Mouse (Mus musculus) limb, embryonic 14.5 days (tissue): ENCODE data around the gene B430306N03Rik. TPM values are rescaled to one million over a fixed set of nuclear protein-coding genes. Genes with fewer than 3 reads are reported as not detected.

Experiments
- ATAC-seq: fragments of 200-750 bp; cut with Nextera tagmentation; 2 replicates; pipeline ENCODE4 v1.8.0; 2017; ENCODE audit warnings: low read depth, moderate number of reproducible peaks, moderate TSS enrichment; ENCODE audit not compliant: low FRiP score
- DNase-seq: peaks from one replicate; pipeline ENCODE4 v3.0.0-alpha.2; 2015; ENCODE audit warnings: low spot score
- H3K27ac ChIP-seq: fragments of 300-500 bp; sonication (generic); replicated peaks from 2 replicates; pipeline ENCODE4 v1.5.1; 2014; ENCODE audit warnings: low read depth, mild to moderate bottlenecking, low read length, moderate library complexity, mixed read lengths
- H3K27me3 ChIP-seq: fragments of 300-500 bp; sonication (generic); 2 replicates; pipeline ENCODE4 v1.6.1; 2014; ENCODE audit warnings: low read length, mixed read lengths; ENCODE audit not compliant: control insufficient read depth, insufficient read depth
- H3K36me3 ChIP-seq: fragments of 300-500 bp; sonication (generic); 2 replicates; pipeline ENCODE4 v1.6.1; 2014; ENCODE audit warnings: mild to moderate bottlenecking, low read length, moderate library complexity, mixed read lengths; ENCODE audit not compliant: control insufficient read depth, insufficient read depth
- H3K4me1 ChIP-seq: fragments of 300-500 bp; sonication (generic); 2 replicates; pipeline ENCODE4 v1.6.1; 2014; ENCODE audit warnings: antibody characterized with exemption, low read length, mixed read lengths; ENCODE audit not compliant: control insufficient read depth, insufficient read depth
- H3K4me2 ChIP-seq: fragments of 300-500 bp; sonication (generic); replicated peaks from 2 replicates; pipeline ENCODE4 v1.6.1; 2014; ENCODE audit warnings: low read depth, mild to moderate bottlenecking, low read length, moderate library complexity; ENCODE audit not compliant: severe bottlenecking
- H3K4me3 ChIP-seq: fragments of 300-500 bp; sonication (generic); replicated peaks from 2 replicates; pipeline ENCODE4 v1.5.1; 2014; ENCODE audit warnings: low read length
- H3K9ac ChIP-seq: fragments of 300-500 bp; sonication (generic); 2 replicates; pipeline ENCODE4 v1.6.1; 2014; ENCODE audit warnings: mild to moderate bottlenecking, low read depth, low read length, moderate library complexity; ENCODE audit not compliant: severe bottlenecking
- H3K9me3 ChIP-seq: fragments of 300-500 bp; sonication (generic); 2 replicates; pipeline ENCODE4 v1.6.1; 2016; ENCODE audit warnings: low read length; ENCODE audit not compliant: control insufficient read depth
- POLR2A ChIP-seq: fragments of 200-500 bp; IDR thresholded peaks from 2 replicates; pipeline ENCODE4 v1.8.0; 2012; ENCODE audit warnings: inconsistent platforms, mild to moderate bottlenecking, moderate library complexity, borderline replicate concordance; ENCODE audit not compliant: insufficient read depth, insufficient read length; ENCODE audit errors: extremely low read depth
- WGBS: fragments of 180-500 bp; shearing (Covaris S2); extraction: QIAGEN DNeasy Blood & Tissue Kit; methylation state at CpG from one replicate; pipeline ENCODE4 v1.1.7; 2014; 5-methylcytosine and 5-hydroxymethylcytosine counted together
- polyA plus RNA-seq, 2 experiments: library from polyadenylated mRNA; depleted of rRNA in 1 of 2; stranded (reverse) in 1 of 2; unstranded in 1 of 2; fragments of >200 nt; fragmentation: Nextera tagmentation in 1 of 2; extraction: Ambion mirVana in 1 of 2; gene quantifications; 2 replicates each; pipeline versions ENCODE4 v1.2.1 to v1.2.3; 2012 to 2014

The B430306N03Rik gene
- polyA plus RNA-seq, 2 experiments: 0.18 to 0.28 TPM

DNA sequence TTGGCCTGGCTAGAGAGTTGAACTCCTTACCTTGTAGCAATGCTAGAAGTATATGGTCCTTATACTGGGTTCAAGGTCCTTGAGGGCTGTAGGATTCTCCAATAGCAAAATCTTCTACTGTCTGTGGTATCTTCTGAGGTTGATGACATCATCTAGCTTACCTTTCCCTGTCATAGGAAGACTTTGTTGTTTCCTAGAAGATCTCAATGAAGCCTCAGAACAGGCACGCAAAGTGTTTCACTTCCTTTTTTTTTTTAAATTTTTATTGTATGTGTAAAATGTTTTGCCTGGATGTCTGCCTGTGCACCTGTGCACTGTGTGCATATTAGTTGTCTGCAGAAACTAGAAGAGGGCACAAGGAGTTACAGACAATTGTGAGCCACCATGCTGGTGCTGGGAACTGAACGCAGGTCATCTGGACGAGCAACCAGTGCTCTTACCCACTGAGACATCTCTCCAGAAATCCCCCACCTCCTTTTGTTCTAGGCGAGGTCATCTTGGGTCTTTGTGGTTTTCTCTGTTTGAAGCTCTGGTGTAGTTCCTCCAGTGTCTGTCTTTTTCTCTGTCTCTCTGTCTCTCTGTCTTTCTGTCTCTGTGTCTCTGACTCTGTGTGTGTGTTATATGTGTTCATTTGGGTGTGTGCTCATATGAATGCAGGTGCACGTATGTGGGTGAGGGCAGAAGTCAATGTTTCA, 22.3 kb upstream of the B430306N03Rik start:
- H3K4me1 ChIP-seq: no peaks in the 10 kb centered on the region
- no peak overlapping the region for H3K27ac ChIP-seq
- no peak for DNase-seq
- WGBS: 80% methylated on average over 5 of the region's 5 CpGs
- no peak for TF ChIP-seq POLR2A
- H3K36me3 ChIP-seq: no peaks in the 10 kb centered on the region
- no peaks in the 10 kb centered on the region for H3K9me3 ChIP-seq
- H3K27me3 ChIP-seq: no peaks in the 10 kb centered on the region
- no peak for ATAC-seq
- no peak overlapping the region for H3K4me3 ChIP-seq
- no peak overlapping the region for H3K9ac ChIP-seq
- no peak overlapping the region for H3K4me2 ChIP-seq

GRCm38 (mm10) chr17:48299203-48299602, 16.7 kb upstream of the B430306N03Rik start, which contains the start of gene Treml2:
Gene Treml2, plus strand, starts transcription at chr17:48299498.
- 28% methylated on average over 3 of the region's 4 CpGs for WGBS
- Histone ChIP-seq H3K27ac (no peak within 1 kb of the TSS), H3K4me3 (no peak within 1 kb of the TSS), H3K4me1 (no peaks in the 10 kb centered on the region), H3K36me3 (no peaks in the 10 kb centered on the region), H3K9ac (no peak within 1 kb of the TSS), H3K4me2 (no peak within 1 kb of the TSS), H3K9me3 (no peaks in the 10 kb centered on the region), H3K27me3 (no peaks in the 10 kb centered on the region)
- DNase-seq (no peak), ATAC-seq (no peak)
- TF ChIP-seq POLR2A: no peak

DNA sequence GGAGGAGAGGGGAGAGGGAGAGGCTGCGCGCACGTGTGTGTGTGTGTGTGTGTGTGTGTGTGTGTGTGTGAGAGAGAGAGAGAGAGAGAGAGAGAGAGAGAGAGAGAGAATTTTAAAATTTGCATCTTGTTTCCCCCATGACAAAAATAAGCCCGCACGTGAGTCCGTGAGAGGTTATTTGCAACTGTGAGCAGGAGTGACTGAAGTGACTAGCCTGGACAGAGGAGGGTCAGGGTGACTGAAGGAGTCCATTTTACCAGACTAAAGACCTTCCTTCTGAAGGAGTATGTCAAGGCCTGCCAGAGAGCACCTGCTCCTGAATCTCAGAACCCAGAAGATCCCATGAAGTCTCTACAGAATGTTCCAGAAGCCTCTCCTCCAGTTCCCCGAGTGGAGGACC, 16.2 kb upstream of the B430306N03Rik start:
- H3K27me3 ChIP-seq: no peaks in the 10 kb centered on the region
- 45% methylated on average over 7 of the region's 7 CpGs for WGBS
- H3K9ac ChIP-seq: no peak overlapping the region
- H3K36me3 ChIP-seq: no peaks in the 10 kb centered on the region
- no peak for TF ChIP-seq POLR2A
- H3K4me3 ChIP-seq: no peak overlapping the region
- ATAC-seq (no peak), DNase-seq (no peak)
- H3K4me1 ChIP-seq: no peaks in the 10 kb centered on the region
- no peak overlapping the region for H3K27ac ChIP-seq
- no peaks in the 10 kb centered on the region for H3K9me3 ChIP-seq
- H3K4me2 ChIP-seq: no peak overlapping the region

DNA sequence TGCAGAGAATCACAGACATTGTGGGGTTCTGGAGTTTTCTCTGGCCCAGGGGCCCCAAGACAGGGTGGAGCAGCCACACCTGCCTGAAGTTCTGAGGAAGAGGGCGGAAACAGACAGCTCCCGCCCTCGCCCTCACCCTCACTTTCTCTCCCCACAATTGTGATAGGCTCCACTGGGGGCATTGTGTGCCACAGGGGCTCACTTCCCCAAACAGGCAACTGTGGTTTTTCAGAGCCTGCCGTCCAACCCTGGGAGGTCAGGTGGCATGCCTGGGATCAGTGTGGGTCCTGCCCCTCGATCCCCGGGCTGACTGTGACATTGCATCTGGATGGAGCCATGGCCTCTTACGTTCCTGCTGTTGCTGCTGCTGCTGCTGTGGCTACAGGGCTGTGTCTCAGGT, 15.7 kb upstream of the B430306N03Rik start:
- no peak for TF ChIP-seq POLR2A
- no peaks in the 10 kb centered on the region for H3K9me3 ChIP-seq
- WGBS: 63% methylated on average over 7 of the region's 7 CpGs
- H3K4me3 ChIP-seq: no peak overlapping the region
- H3K27me3 ChIP-seq: no peaks in the 10 kb centered on the region
- no peaks in the 10 kb centered on the region for H3K4me1 ChIP-seq
- H3K27ac ChIP-seq: no peak overlapping the region
- no peak overlapping the region for H3K4me2 ChIP-seq
- ATAC-seq (no peak), DNase-seq (no peak)
- H3K36me3 ChIP-seq: no peaks in the 10 kb centered on the region
- no peak overlapping the region for H3K9ac ChIP-seq

DNA sequence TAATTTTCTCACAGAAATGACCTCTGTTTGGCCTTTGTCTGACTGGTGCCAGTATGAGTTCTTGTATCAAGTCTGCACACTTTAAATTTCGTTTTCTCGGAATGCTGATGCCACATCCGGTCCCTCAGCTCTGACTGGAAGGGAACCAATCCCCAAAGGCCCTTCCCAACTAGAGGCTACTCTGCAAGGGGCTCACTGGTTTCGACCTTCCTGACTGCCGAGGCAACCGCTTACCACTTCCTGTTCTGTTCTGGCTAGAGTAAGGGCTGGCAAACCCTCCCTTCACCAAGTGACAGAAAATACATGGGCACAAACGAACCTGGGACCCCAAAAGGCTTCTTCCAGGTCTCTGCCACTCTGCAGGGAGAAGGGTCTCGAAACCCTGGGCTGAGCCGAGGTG, 15.1 kb upstream of the B430306N03Rik start:
- WGBS: 78% methylated on average over 9 of the region's 9 CpGs
- Histone ChIP-seq H3K9me3 (no peaks in the 10 kb centered on the region), H3K4me1 (no peaks in the 10 kb centered on the region), H3K27me3 (no peaks in the 10 kb centered on the region), H3K4me3 (no peak overlapping the region), H3K36me3 (no peaks in the 10 kb centered on the region), H3K27ac (no peak overlapping the region), H3K9ac (no peak overlapping the region), H3K4me2 (no peak overlapping the region)
- ATAC-seq (no peak), DNase-seq (no peak)
- TF ChIP-seq POLR2A: no peak
